Mouse (Mus musculus) stomach, embryonic 16.5 days (tissue): Measurements from ENCODE around the gene Tbccd1. TPM values are rescaled to one million over a fixed set of nuclear protein-coding genes. Genes with fewer than 3 reads are reported as not detected.
A peak's percentile ranks its signal among the peaks of the same experiment; 100 is the strongest.

Experiments
- ATAC-seq: fragments of 200-750 bp; cut with Nextera tagmentation; 2 replicates; pipeline ENCODE4 v1.8.0; 2017; ENCODE audit warnings: moderate number of reproducible peaks, moderate TSS enrichment; ENCODE audit not compliant: insufficient read depth, low FRiP score
- H3K27ac ChIP-seq: fragments of 300-500 bp; sonication (generic); 2 replicates; pipeline ENCODE4 v1.5.1; 2014; ENCODE audit warnings: low read length
- H3K27me3 ChIP-seq: fragments of 300-500 bp; sonication (generic); 2 replicates; pipeline ENCODE4 v1.6.1; 2014; ENCODE audit warnings: low read length, control low read depth, mixed read lengths; ENCODE audit not compliant: control insufficient read depth, insufficient read depth
- H3K36me3 ChIP-seq: fragments of 300-500 bp; sonication (generic); 2 replicates; pipeline ENCODE4 v1.6.1; 2014; ENCODE audit warnings: low read length; ENCODE audit not compliant: control insufficient read depth, insufficient read depth
- H3K4me1 ChIP-seq: fragments of 300-500 bp; sonication (generic); 2 replicates; pipeline ENCODE4 v1.6.1; 2014; ENCODE audit warnings: low read length, control low read depth, mixed read lengths; ENCODE audit not compliant: control insufficient read depth, insufficient read depth
- H3K4me2 ChIP-seq: fragments of 300-500 bp; sonication (generic); 2 replicates; pipeline ENCODE4 v1.6.1; 2014; ENCODE audit warnings: low read depth, low read length, mixed read lengths
- H3K4me3 ChIP-seq: fragments of 300-500 bp; sonication (generic); replicated peaks from 2 replicates; pipeline ENCODE4 v1.5.1; 2014; ENCODE audit warnings: mild to moderate bottlenecking, low read length
- H3K9ac ChIP-seq: fragments of 300-500 bp; sonication (generic); 2 replicates; pipeline ENCODE4 v1.6.1; 2014; ENCODE audit warnings: low read length
- H3K9me3 ChIP-seq: fragments of 300-500 bp; sonication (generic); replicated peaks from 2 replicates; pipeline ENCODE4 v1.6.1; 2016; ENCODE audit warnings: low read length, control low read depth; ENCODE audit not compliant: control insufficient read depth
- WGBS: fragments of 180-500 bp; shearing (Covaris S2); extraction: QIAGEN DNeasy Blood & Tissue Kit; methylation state at CpG from one replicate; pipeline ENCODE4 v1.1.7; 2014; 5-methylcytosine and 5-hydroxymethylcytosine counted together
- polyA plus RNA-seq: library from polyadenylated mRNA; unstranded; fragments of >200 nt; fragmentation: Nextera tagmentation; extraction: Ambion mirVana; gene quantifications from 2 replicates; pipeline ENCODE4 v1.2.1, GENCODE M21; 2015

Tbccd1 gene
- polyA plus RNA-seq, 1 experiment from 2014 or later: 29.8 TPM

- Histone ChIP-seq H3K27ac (no peak overlapping the region), H3K36me3 (no peaks in the 10 kb centered on the region), H3K4me1 (no peaks in the 10 kb centered on the region; the same call in 1 of the 2 replicates), H3K4me3 (no peak overlapping the region), H3K4me2 (no peak overlapping the region), H3K9me3 (no peaks in the 10 kb centered on the region), H3K27me3 (no peaks in the 10 kb centered on the region), H3K9ac (no peak overlapping the region)
- ATAC-seq: no peak
- WGBS: 80% methylated on average over 7 of the region's 7 CpGs
Observed at GRCm38 (mm10) chr16:22802786-22803185, 54.7 kb downstream of the Tbccd1 start.

GRCm38 (mm10) chr16:22800849-22801109 lies 56.7 kb downstream of the Tbccd1 start:
- no peaks in the 10 kb centered on the region; the same call in 1 of the 2 replicates for H3K4me1 ChIP-seq
- no peak overlapping the region for H3K4me2 ChIP-seq
- no peaks in the 10 kb centered on the region for H3K36me3 ChIP-seq
- ATAC-seq: no peak
- no peak overlapping the region for H3K4me3 ChIP-seq
- H3K9ac ChIP-seq: no peak overlapping the region
- 50% methylated on average over 5 of the region's 5 CpGs for WGBS
- no peaks in the 10 kb centered on the region for H3K9me3 ChIP-seq
- H3K27ac ChIP-seq: no peak overlapping the region
- H3K27me3 ChIP-seq: no peaks in the 10 kb centered on the region

GRCm38 (mm10) chr16:22800026-22800848 lies 57.2 kb downstream of the Tbccd1 start:
- Histone ChIP-seq H3K27ac (no peak overlapping the region), H3K9ac (no peak overlapping the region), H3K4me2 (no peak overlapping the region), H3K4me1 (no peaks in the 10 kb centered on the region; the same call in 1 of the 2 replicates), H3K36me3 (no peaks in the 10 kb centered on the region), H3K9me3 (no peaks in the 10 kb centered on the region), H3K27me3 (no peaks in the 10 kb centered on the region), H3K4me3 (no peak overlapping the region)
- WGBS: 70% methylated on average over 6 of the region's 6 CpGs
- no peak for ATAC-seq

GRCm38 (mm10) chr16:22798520-22798919 lies 58.9 kb downstream of the Tbccd1 start:
- ATAC-seq: no peak
- 72% methylated on average over 3 of the region's 3 CpGs for WGBS
- H3K36me3 ChIP-seq: no peaks in the 10 kb centered on the region
- no peaks in the 10 kb centered on the region for H3K9me3 ChIP-seq
- H3K4me2 ChIP-seq: no peak overlapping the region
- H3K9ac ChIP-seq: no peak overlapping the region
- no peak overlapping the region for H3K4me3 ChIP-seq
- H3K27me3 ChIP-seq: no peaks in the 10 kb centered on the region
- no peaks in the 10 kb centered on the region; the same call in 1 of the 2 replicates for H3K4me1 ChIP-seq
- H3K27ac ChIP-seq: no peak overlapping the region

GRCm38 (mm10) chr16:22797521-22797920 lies 59.9 kb downstream of the Tbccd1 start:
- ATAC-seq: no peak
- Histone ChIP-seq H3K27me3 (no peaks in the 10 kb centered on the region), H3K36me3 (no peaks in the 10 kb centered on the region), H3K9me3 (no peaks in the 10 kb centered on the region), H3K9ac (no peak overlapping the region), H3K4me3 (no peak overlapping the region), H3K27ac (no peak overlapping the region), H3K4me2 (no peak overlapping the region), H3K4me1 (no peaks in the 10 kb centered on the region; the same call in 1 of the 2 replicates)
- WGBS: 75% methylated on average over 5 of the region's 5 CpGs

GRCm38 (mm10) chr16:22795497-22795896 lies 62.0 kb downstream of the Tbccd1 start:
- WGBS: 76% methylated on average over 3 of the region's 3 CpGs
- Histone ChIP-seq H3K4me2 (no peak overlapping the region), H3K9ac (no peak overlapping the region), H3K27me3 (no peaks in the 10 kb centered on the region), H3K9me3 (no peaks in the 10 kb centered on the region), H3K27ac (no peak overlapping the region), H3K4me1 (no peaks in the 10 kb centered on the region; the same call in 1 of the 2 replicates), H3K4me3 (no peak overlapping the region), H3K36me3 (no peaks in the 10 kb centered on the region)
- no peak for ATAC-seq

GRCm38 (mm10) chr16:22791235-22791634 lies 66.2 kb downstream of the Tbccd1 start:
- Histone ChIP-seq H3K4me2 (no peak overlapping the region), H3K9me3 (no peaks in the 10 kb centered on the region; the same call in 1 of the 2 replicates), H3K9ac (no peak overlapping the region), H3K27ac (no peak overlapping the region), H3K36me3 (no peaks in the 10 kb centered on the region), H3K27me3 (no peaks in the 10 kb centered on the region), H3K4me1 (peaks cover 3% of the 10 kb centered on the region; the same call in 1 of the 2 replicates), H3K4me3 (no peak overlapping the region)
- WGBS: 44% methylated on average over 2 of the region's 2 CpGs
- no peak for ATAC-seq

GRCm38 (mm10) chr16:22789908-22790367 lies 67.5 kb downstream of the Tbccd1 start:
- H3K9ac ChIP-seq: 0 out of 2 replicates have a peak overlapping the region, but pooled peaks have one; percentile 31
- no peak overlapping the region for H3K27ac ChIP-seq
- 0 out of 2 replicates have a peak, but pooled peaks have one; percentile 68 for ATAC-seq
- H3K4me3 ChIP-seq: no peak overlapping the region; the same call in 1 of the 2 replicates
- no peaks in the 10 kb centered on the region for H3K36me3 ChIP-seq
- H3K4me2 ChIP-seq: peak overlapping the region; percentile 36
- no peaks in the 10 kb centered on the region for H3K27me3 ChIP-seq
- 33% methylated on average over 10 of the region's 10 CpGs for whole genome bisulfite sequencing
- peaks cover 3% of the 10 kb centered on the region; the same call in 1 of the 2 replicates for H3K4me1 ChIP-seq
- no peaks in the 10 kb centered on the region; the same call in 1 of the 2 replicates for H3K9me3 ChIP-seq

- 78% methylated on average over 5 of the region's 5 CpGs for WGBS
- Histone ChIP-seq H3K4me1 (no peaks in the 10 kb centered on the region), H3K4me3 (no peak overlapping the region), H3K27ac (no peak overlapping the region), H3K27me3 (no peaks in the 10 kb centered on the region), H3K36me3 (no peaks in the 10 kb centered on the region), H3K4me2 (no peak overlapping the region), H3K9me3 (no peaks in the 10 kb centered on the region), H3K9ac (no peak overlapping the region)
- ATAC-seq: no peak
Observed at GRCm38 (mm10) chr16:22782686-22783085, 74.8 kb downstream of the Tbccd1 start.
